Mouse (Mus musculus) Patski (cell line): ENCODE results near the gene Cdcp1. TPM values are rescaled to one million over a fixed set of nuclear protein-coding genes. Genes with fewer than 3 reads are reported as not detected.

Source experiments
- ATAC-seq: fragments of 100-300 bp; one replicate; pipeline ENCODE4 v1.8.0; 2021
- CTCF ChIA-PET: fragments of 350-600 bp; sonication (Branson Sonifier 250); formaldehyde crosslinking; loops from one replicate; lab custom pipeline; 2022; ENCODE audit warnings: inconsistent platforms; lab: Charles Lee
- POLR2A ChIA-PET: fragments of 350-600 bp; sonication (Branson Sonifier 250); formaldehyde crosslinking; loops from one replicate; lab custom pipeline; 2022; ENCODE audit warnings: antibody characterized with exemption, inconsistent platforms; lab: Charles Lee
- DNase-seq: peaks from one replicate; pipeline ENCODE4 v3.0.0-alpha.2; 2011; ENCODE audit warnings: low read depth, low spot score
- H3K27me3 ChIP-seq: fragments of 371-371 bp; one replicate; pipeline ENCODE4 v1.5.1; 2021
- CTCF ChIP-seq: fragments of 100-300 bp; IDR thresholded peaks from one replicate; pipeline ENCODE4 v1.5.1; 2021
- in situ Hi-C: fragments of 300-500 bp; cut with MboI; formaldehyde crosslinking; loops from 3 replicates; pipeline ENCODE4 v1.11.1; 2018; ENCODE audit warnings: low pct_unique_long_range_greater_than_20kb, mixed read lengths
- polyA plus RNA-seq: library from polyadenylated mRNA; unstranded; gene quantifications from one replicate; pipeline ENCODE4 v1.2.3, GENCODE M21; 2021

The Cdcp1 gene
- polyA plus RNA-seq, 1 experiment from 2014 or later = not detected

- POLR2A ChIA-PET = no interaction called here
- in situ Hi-C loops = loop anchor here (10.0 kb wide), 1 partner anchor 207 kb away; the partner anchor contains the start of gene Lars2
Measured at GRCm38 (mm10) chr9:123158125-123158836, 57.6 kb downstream of the Cdcp1 start.

GRCm38 (mm10) chr9:123157699-123158098 is 58.1 kb downstream of the Cdcp1 start:
- TF ChIP-seq CTCF = no peak
- ATAC-seq (no peak), DNase-seq (no peak)
- in situ Hi-C loops = loop anchor here (10.0 kb wide), 1 partner anchor 207 kb away; the partner anchor contains the start of gene Lars2
- POLR2A ChIA-PET = no interaction called here
- CTCF ChIA-PET = interaction anchor here (0.6 to 2.8 kb wide), 3 partner anchors 11 to 97 kb away, joined by 4 to 90 read pairs (median 14); no protein-coding TSS in a partner anchor
- no peaks in the 10 kb centered on the region for H3K27me3 ChIP-seq

More at GRCm38 (mm10) chr9:123158125-123158836, 57.6 kb downstream of the Cdcp1 start:
- ATAC-seq = no peak
- peak; percentile 63 for TF ChIP-seq CTCF
- no peak for DNase-seq
- CTCF ChIA-PET = interaction anchor here (0.6 to 2.8 kb wide), 6 partner anchors 10 to 378 kb away, joined by 3 to 90 read pairs (median 4); no protein-coding TSS in a partner anchor
- H3K27me3 ChIP-seq = no peaks in the 10 kb centered on the region

- ATAC-seq (no peak), DNase-seq (no peak)
- ChIA-PET CTCF (interaction anchor here (3.6 kb wide), 1 partner anchor 96 kb away, joined by 23 read pairs; no protein-coding TSS in a partner anchor), POLR2A (no interaction called here)
- no peaks in the 10 kb centered on the region for H3K27me3 ChIP-seq
- in situ Hi-C loops = loop anchor here (10.0 kb wide), 1 partner anchor 208 kb away; the partner anchor contains the start of gene Lars2
- no peak for TF ChIP-seq CTCF
Measured at GRCm38 (mm10) chr9:123156910-123157361, 58.9 kb downstream of the Cdcp1 start.

GRCm38 (mm10) chr9:123153121-123153520 is 62.7 kb downstream of the Cdcp1 start:
- DNase-seq = no peak
- TF ChIP-seq CTCF = no peak
- in situ Hi-C loops = loop anchor here (5.0 to 10.0 kb wide), 2 partner anchors 212 to 374 kb away; partner anchors contain the start of genes Lars2 and Sacm1l
- CTCF ChIA-PET = interaction anchor here (1.3 to 3.6 kb wide), 2 partner anchors 30 to 100 kb away, joined by 3 to 23 read pairs; no protein-coding TSS in a partner anchor
- ATAC-seq = no peak
- H3K27me3 ChIP-seq = no peaks in the 10 kb centered on the region
- POLR2A ChIA-PET = no interaction called here

- no peak for TF ChIP-seq CTCF
- ATAC-seq (no peak), DNase-seq (no peak)
- H3K27me3 ChIP-seq = no peaks in the 10 kb centered on the region
- CTCF ChIA-PET = interaction anchor here (0.7 kb wide), 1 partner anchor 38 kb away, joined by 3 read pairs; no protein-coding TSS in a partner anchor
- POLR2A ChIA-PET = no interaction called here
- in situ Hi-C loops = loop anchor here (5.0 to 10.0 kb wide), 2 partner anchors 213 to 375 kb away; partner anchors contain the start of genes Lars2 and Sacm1l
Measured at GRCm38 (mm10) chr9:123152026-123152425, 63.8 kb downstream of the Cdcp1 start.

- POLR2A ChIA-PET = no interaction called here
- TF ChIP-seq CTCF = no peak
Measured at GRCm38 (mm10) chr9:123151561-123151960, 64.3 kb downstream of the Cdcp1 start.

GRCm38 (mm10) chr9:123150241-123151020 is 65.4 kb downstream of the Cdcp1 start, which contains the start of gene Clec3b:
TSS of gene Clec3b (plus strand) at chr9:123150946.
- CTCF ChIA-PET = interaction anchor here (1.0 to 1.1 kb wide), 2 partner anchors 16 to 27 kb away, joined by 3 read pairs; no protein-coding TSS in a partner anchor
- DNase-seq = no peak

More at GRCm38 (mm10) chr9:123151561-123151960, 64.3 kb downstream of the Cdcp1 start:
- in situ Hi-C loops = loop anchor here (5.0 to 10.0 kb wide), 2 partner anchors 213 to 376 kb away; partner anchors contain the start of genes Lars2 and Sacm1l
- no peaks in the 10 kb centered on the region for H3K27me3 ChIP-seq
- DNase-seq (no peak), ATAC-seq (no peak)
- CTCF ChIA-PET = interaction anchor here (1.0 to 1.1 kb wide), 2 partner anchors 17 to 28 kb away, joined by 3 read pairs; no protein-coding TSS in a partner anchor

GRCm38 (mm10) chr9:123148430-123148829 is 67.4 kb downstream of the Cdcp1 start:
- H3K27me3 ChIP-seq = no peaks in the 10 kb centered on the region
- CTCF ChIA-PET = no interaction called here
- in situ Hi-C loops = no loop called here
- ATAC-seq = no peak
- POLR2A ChIA-PET = interaction anchor here (0.6 kb wide), 1 partner anchor 270 kb away, joined by 4 read pairs; no protein-coding TSS in a partner anchor
- TF ChIP-seq CTCF = no peak
- DNase-seq = no peak

More at GRCm38 (mm10) chr9:123150241-123151020, 65.4 kb downstream of the Cdcp1 start, which contains the start of gene Clec3b:
- POLR2A ChIA-PET = no interaction called here
- no peak for TF ChIP-seq CTCF
- no peaks in the 10 kb centered on the region for H3K27me3 ChIP-seq
- in situ Hi-C loops = loop anchor here (5.0 to 10.0 kb wide), 2 partner anchors 214 to 377 kb away; partner anchors contain the start of genes Lars2 and Sacm1l
- ATAC-seq = no peak

- ChIA-PET CTCF (interaction anchor here (0.6 kb wide), 1 partner anchor 9 kb away, joined by 3 read pairs; no protein-coding TSS in a partner anchor), POLR2A (no interaction called here)
- TF ChIP-seq CTCF = no peak
- no peaks in the 10 kb centered on the region for H3K27me3 ChIP-seq
- in situ Hi-C loops = no loop called here
- ATAC-seq (no peak), DNase-seq (no peak)
Measured at GRCm38 (mm10) chr9:123139887-123140614, 75.8 kb downstream of the Cdcp1 start.
